Mouse (Mus musculus) kidney, adult 2 months (tissue): ENCODE results near the gene Mlkl. TPM values are rescaled to one million over a fixed set of nuclear protein-coding genes. Genes with fewer than 3 reads are reported as not detected.
"Not testable (repeated sequence)": the region's sequence is repeated elsewhere in the genome, so short reads cannot be mapped to it uniquely, and the experiment has no call there.

ENCODE experiments used
- DNase-seq: peaks from one replicate; pipeline ENCODE4 v3.0.0; 2021
- H3K27ac ChIP-seq: fragments of 200-500 bp; 2 replicates; pipeline ENCODE4 v1.5.1; 2012; ENCODE audit warnings: low read depth, low read length, control low read depth, inconsistent platforms; ENCODE audit not compliant: insufficient read depth
- H3K27me3 ChIP-seq: fragments of 200-500 bp; replicated peaks from 2 replicates; pipeline ENCODE4 v1.6.1; 2012; ENCODE audit warnings: mild to moderate bottlenecking, moderate library complexity, low read length, inconsistent platforms; ENCODE audit not compliant: control insufficient read depth, insufficient read depth
- H3K36me3 ChIP-seq: fragments of 200-500 bp; 2 replicates; pipeline ENCODE4 v1.6.1; 2012; ENCODE audit warnings: mild to moderate bottlenecking, moderate library complexity, low read length, inconsistent platforms; ENCODE audit not compliant: control insufficient read depth, insufficient read depth
- H3K4me1 ChIP-seq: fragments of 200-500 bp; 2 replicates; pipeline ENCODE4 v1.6.1; 2011; ENCODE audit warnings: low read length; ENCODE audit not compliant: control insufficient read depth, insufficient read depth
- H3K4me3 ChIP-seq: fragments of 200-500 bp; 2 replicates; pipeline ENCODE4 v1.5.1; 2011; ENCODE audit warnings: mild to moderate bottlenecking, low read depth, low read length, control low read depth; ENCODE audit not compliant: insufficient read depth
- CTCF ChIP-seq: fragments of 200-500 bp; conservative IDR thresholded peaks from 2 replicates; pipeline ENCODE4 v1.5.1; 2011; ENCODE audit warnings: low read depth, mild to moderate bottlenecking, control low read depth, low read length, moderate library complexity, mixed read lengths; ENCODE audit not compliant: insufficient read depth, insufficient read length
- POLR2A ChIP-seq: fragments of 200-500 bp; IDR thresholded peaks from one replicate; pipeline ENCODE4 v1.6.1; 2011; ENCODE audit warnings: low read depth, low read length, control low read depth
- WGBS: fragments of 180-500 bp; shearing (Covaris S2); methylation state at CpG from one replicate; pipeline ENCODE4 v1.1.7; 2018; 5-methylcytosine and 5-hydroxymethylcytosine counted together
- polyA plus RNA-seq: library from polyadenylated mRNA; depleted of rRNA; stranded (reverse); fragments of >200 nt; gene quantifications from 2 replicates; pipeline ENCODE4 v1.2.3, GENCODE M21; 2012; rRNA removed

Gene Mlkl
- polyA plus RNA-seq, 1 experiment, result 1.5 TPM

DNA sequence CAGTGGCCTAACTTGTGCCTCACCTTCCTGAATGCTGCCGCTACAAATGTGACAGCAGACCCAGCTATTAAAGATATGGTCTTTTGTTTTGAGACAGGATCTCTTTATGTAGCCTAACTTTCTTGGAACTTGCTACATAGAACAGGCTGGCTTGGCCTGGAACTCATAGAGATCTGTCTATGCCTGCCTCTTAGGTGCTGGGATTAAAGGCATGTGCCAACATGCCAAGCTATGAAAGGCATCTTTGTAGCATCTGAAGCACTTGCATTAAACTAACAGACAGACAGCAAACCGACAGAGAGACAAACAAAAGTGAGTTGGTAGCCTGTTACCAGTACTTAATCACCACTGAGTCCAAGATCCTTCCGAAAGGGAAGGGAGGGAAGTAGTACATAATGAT is 55.9 kb downstream of the Mlkl start:
- Histone ChIP-seq H3K27me3 (no peaks in the 10 kb centered on the region), H3K27ac (no peak overlapping the region), H3K36me3 (peaks cover 3% of the 10 kb centered on the region), H3K4me3 (no peak overlapping the region), H3K4me1 (no peaks in the 10 kb centered on the region)
- TF ChIP-seq CTCF, result no peak
- TF ChIP-seq POLR2A, result no peak
- DNase-seq, result no peak
- 97% methylated on average over 3 of the region's 3 CpGs for WGBS

GRCm38 (mm10) chr8:111268277-111268676 is 69.7 kb downstream of the Mlkl start:
- no peaks in the 10 kb centered on the region for H3K4me1 ChIP-seq
- no peak overlapping the region for H3K4me3 ChIP-seq
- peaks cover 3% of the 10 kb centered on the region for H3K36me3 ChIP-seq
- WGBS, result 58% methylated on average over 2 of the region's 2 CpGs
- TF ChIP-seq CTCF (peak; percentile 28; the same call in 1 of the 2 replicates), POLR2A (no peak)
- DNase-seq, result no peak
- H3K27ac ChIP-seq, result 0 out of 2 replicates have a peak overlapping the region, but pooled peaks have one; percentile 9
- no peaks in the 10 kb centered on the region; the same call in 1 of the 2 replicates for H3K27me3 ChIP-seq

DNA sequence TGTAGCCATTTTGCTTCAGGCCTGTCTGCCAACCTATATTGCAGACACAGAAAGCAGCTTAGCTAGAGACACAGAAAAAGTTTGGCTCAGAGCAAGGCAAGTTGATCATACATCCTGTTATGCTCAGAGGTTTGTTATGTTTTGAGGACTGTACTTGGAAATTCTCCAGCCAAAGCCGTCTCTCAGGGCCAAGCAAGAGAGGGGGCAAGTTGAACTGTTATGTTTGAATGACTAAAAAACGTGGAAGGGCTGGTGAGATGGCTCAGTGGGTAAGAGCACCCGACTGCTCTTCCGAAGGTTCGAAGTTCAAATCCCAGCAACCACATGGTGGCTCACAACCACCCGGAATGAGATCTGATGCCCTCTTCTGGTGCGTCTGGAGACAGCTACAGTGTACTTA is 71.8 kb downstream of the Mlkl start:
- not testable (repeated sequence) for H3K27me3 ChIP-seq, H3K36me3 ChIP-seq, H3K4me1 ChIP-seq, H3K4me3 ChIP-seq, H3K27ac ChIP-seq
- DNase-seq, result peak; percentile 61
- 70% methylated on average over 7 of the region's 7 CpGs for WGBS

- H3K27ac ChIP-seq, result peak overlapping the region; percentile 86
- WGBS, result 48% methylated on average over 2 of the region's 2 CpGs
- no peak for TF ChIP-seq CTCF
- no peak for TF ChIP-seq POLR2A
- no peaks in the 10 kb centered on the region; the same call in 1 of the 2 replicates for H3K4me1 ChIP-seq
- no peak overlapping the region for H3K4me3 ChIP-seq
- DNase-seq, result peak; percentile 64
- no peaks in the 10 kb centered on the region; the same call in 1 of the 2 replicates for H3K27me3 ChIP-seq
- no peaks in the 10 kb centered on the region for H3K36me3 ChIP-seq
Observed at GRCm38 (mm10) chr8:111264693-111265220, 73.2 kb downstream of the Mlkl start.

DNA sequence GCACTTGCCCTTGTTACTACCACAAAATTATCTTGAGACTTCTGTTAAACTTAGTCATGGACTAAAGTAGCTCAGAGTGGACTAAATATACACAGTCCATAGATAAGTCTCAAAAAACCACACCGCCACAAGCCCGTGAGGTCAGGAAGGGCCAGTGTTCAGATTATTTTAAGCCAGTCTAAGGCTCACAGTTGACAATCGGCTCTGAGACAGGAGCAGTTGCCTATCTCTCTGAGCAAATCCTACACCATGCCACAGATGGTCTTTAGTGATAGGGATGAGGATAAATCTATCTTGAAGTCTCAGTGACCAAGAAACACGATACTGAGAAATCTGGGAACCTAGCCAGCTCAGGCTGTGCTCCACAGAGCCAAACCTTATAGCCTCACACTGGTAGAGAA is 76.0 kb downstream of the Mlkl start:
- TF ChIP-seq CTCF, result no peak
- TF ChIP-seq POLR2A, result no peak
- H3K27me3 ChIP-seq, result no peaks in the 10 kb centered on the region
- H3K4me1 ChIP-seq, result no peaks in the 10 kb centered on the region; the same call in 1 of the 2 replicates
- WGBS, result 56% methylated on average over 4 of the region's 4 CpGs
- H3K4me3 ChIP-seq, result no peak overlapping the region
- no peak overlapping the region for H3K27ac ChIP-seq
- no peak for DNase-seq
- no peaks in the 10 kb centered on the region for H3K36me3 ChIP-seq

Other genes starting within 250 kb of the Mlkl start
- 0.88 and 1.5 TPM in 2 replicates for gene Clec18a, start 245.8 kb downstream of the Mlkl start, polyA plus RNA-seq
- gene Pdpr, start 243.5 kb downstream of the Mlkl start, polyA plus RNA-seq, result 21.5 and 26.1 TPM in 2 replicates
- gene Glg1, start 79.0 kb downstream of the Mlkl start, polyA plus RNA-seq, result 40.8 and 44.5 TPM in 2 replicates
- gene Rfwd3, start 38.0 kb downstream of the Mlkl start, polyA plus RNA-seq, result 11.3 and 11.6 TPM in 2 replicates
- gene Fa2h, start 55.6 kb upstream of the Mlkl start, polyA plus RNA-seq, result 15.3 and 21.0 TPM in 2 replicates
- 6.9 and 7.4 TPM in 2 replicates for gene Wdr59, start 183.9 kb upstream of the Mlkl start, polyA plus RNA-seq
- gene Znrf1, start 197.9 kb upstream of the Mlkl start, polyA plus RNA-seq, result 38.5 and 39.7 TPM in 2 replicates